Mouse (Mus musculus) left cerebral cortex, postnatal 14 days (tissue): ENCODE measurements around the gene Gm45623. TPM values are rescaled to one million over a fixed set of nuclear protein-coding genes. Genes with fewer than 3 reads are reported as not detected.

Experiments used
- DNase-seq, 2 experiments: peaks; one replicate each; pipeline ENCODE4 v3.0.0; 2021 to 2022; ENCODE audit warnings: low spot score in 2 of 2, mixed read lengths in 1 of 2
- intact Hi-C: fragments of 180-260 bp; cut with DNase I; formaldehyde crosslinking; loops from one replicate; pipeline ENCODE4 v1.15.1; 2025
- total RNA-seq, 2 experiments: library from RNA; stranded (reverse); gene quantifications; 2 replicates each; pipeline ENCODE4 v1.2.3; 2021

Gm45623 gene
- total RNA-seq, 2 experiments from 2014 or later: 13.7 to 16.2 TPM

GRCm38 (mm10) chr13:56758492-56758891, 4.9 kb upstream of the Gm45623 start:
- intact Hi-C loops: loop anchor here (10.0 kb wide), 1 partner anchor 284 kb away; no protein-coding TSS in a partner anchor

DNA sequence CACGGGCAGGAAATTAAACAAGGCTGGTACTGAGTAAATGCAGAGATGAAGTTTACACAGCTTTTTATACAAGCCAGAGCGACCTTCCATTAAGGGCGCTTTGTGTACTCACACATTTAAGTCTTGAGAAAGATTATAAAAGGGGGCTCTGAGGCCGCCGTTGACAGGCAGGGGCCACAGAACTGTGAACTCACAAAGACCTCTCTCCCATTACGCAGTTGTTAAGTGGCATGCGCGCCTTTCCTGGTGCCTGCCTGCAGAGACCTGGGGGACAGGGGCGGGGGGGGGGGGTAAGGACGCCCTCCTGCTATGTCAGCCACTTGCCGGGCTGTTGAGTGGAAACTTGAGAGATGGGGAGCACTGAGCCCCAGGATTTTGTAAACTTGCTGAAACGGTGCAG, 3.6 kb upstream of the Gm45623 start:
- intact Hi-C loops: loop anchor here (10.0 kb wide), 1 partner anchor 282 kb away; no protein-coding TSS in a partner anchor

More at GRCm38 (mm10) chr13:56758492-56758891, 4.9 kb upstream of the Gm45623 start:
- peak; percentile 66 to 78 for DNase-seq

GRCm38 (mm10) chr13:56755871-56756270, 2.2 kb upstream of the Gm45623 start:
- intact Hi-C loops: loop anchor here (10.0 kb wide), 1 partner anchor 281 kb away; no protein-coding TSS in a partner anchor
- no peak for DNase-seq

More for the DNA sequence above, 3.6 kb upstream of the Gm45623 start:
- no peak for DNase-seq

DNA sequence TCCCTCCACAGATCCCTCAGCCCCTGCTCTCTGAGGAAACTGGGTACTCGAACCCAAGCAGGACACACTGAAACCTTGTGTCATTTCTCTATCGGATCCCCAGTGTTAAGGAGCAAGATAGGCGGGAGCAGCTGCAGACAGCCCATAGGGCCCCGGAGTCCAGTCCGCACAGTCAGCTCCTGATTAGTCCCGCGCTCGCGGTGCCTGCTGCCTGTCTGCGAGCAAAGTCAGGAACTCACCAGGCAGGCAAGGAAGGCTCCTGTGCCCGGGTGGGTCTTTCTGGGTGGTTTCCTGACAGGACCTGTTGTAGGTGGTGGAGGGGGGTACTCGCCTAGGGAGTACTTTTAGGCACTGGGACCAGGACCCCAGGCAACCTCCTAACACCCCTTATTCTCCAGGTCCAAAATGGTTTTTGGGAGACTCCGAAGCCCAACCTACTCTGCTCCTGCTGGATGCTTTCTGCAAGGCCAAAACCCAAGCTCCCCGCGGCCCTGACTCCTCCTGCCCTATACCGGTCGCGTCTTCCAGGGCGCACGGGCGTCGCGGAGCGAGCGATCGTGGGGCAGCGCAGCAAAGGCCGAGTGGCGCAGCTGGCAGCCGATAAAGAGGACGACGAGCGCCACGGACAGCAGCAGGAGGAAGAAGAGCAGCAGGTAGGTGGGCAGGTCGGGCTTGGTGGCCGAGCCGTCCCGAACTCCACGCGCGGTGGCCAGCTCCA, 994 bp downstream of the Gm45623 start:
- no peak for DNase-seq
- intact Hi-C loops: loop anchor here (10.0 kb wide), 1 partner anchor 278 kb away; no protein-coding TSS in a partner anchor

GRCm38 (mm10) chr13:56751774-56752173, 1.9 kb downstream of the Gm45623 start:
- no peak for DNase-seq
- intact Hi-C loops: loop anchor here (10.0 kb wide), 1 partner anchor 277 kb away; no protein-coding TSS in a partner anchor

DNA sequence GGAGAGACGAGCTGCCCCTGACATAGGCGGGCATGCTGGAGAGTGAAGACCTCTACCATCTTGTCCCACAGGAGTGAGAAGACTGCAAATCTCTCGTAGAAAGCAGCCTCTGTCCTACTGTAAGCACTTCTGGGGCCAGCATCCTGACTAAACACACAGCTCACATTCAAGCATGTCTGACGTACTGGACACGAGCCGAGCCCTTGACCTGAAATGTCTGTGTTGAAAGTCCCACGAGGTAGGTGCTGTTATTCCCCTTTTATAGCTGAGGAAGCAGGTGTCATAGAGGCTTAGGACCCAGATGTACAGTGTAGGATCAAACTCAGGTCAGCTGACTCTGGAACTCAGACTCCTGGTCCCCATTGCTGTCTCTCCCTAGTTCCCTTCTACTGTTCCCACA, 4.2 kb downstream of the Gm45623 start:
- intact Hi-C loops: no loop called here
- no peak for DNase-seq

DNA sequence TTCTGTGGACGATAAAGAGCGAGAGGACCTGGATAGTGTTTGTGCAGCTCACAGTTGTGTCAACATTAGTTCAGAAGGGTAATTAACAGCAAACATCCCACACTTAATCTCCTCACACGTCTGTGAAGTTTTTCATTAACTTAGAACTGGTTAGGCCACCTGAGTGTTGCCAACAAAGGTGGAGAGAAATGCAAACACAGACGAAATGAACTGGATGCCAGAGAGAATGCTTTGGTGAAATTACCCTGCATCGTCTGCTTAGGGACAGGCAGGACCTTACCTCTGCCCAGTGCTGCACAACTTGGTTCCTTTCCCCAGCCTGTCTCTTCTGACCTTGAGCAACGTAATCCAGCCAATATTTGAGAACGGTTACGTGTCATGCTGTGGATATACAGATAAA, 6.1 kb downstream of the Gm45623 start:
- intact Hi-C loops: no loop called here
- no peak for DNase-seq

GRCm38 (mm10) chr13:56746739-56747532, 6.7 kb downstream of the Gm45623 start:
- no peak for DNase-seq
- intact Hi-C loops: no loop called here

GRCm38 (mm10) chr13:56742325-56742901, 11.2 kb downstream of the Gm45623 start:
- no peak for DNase-seq
- intact Hi-C loops: no loop called here

DNA sequence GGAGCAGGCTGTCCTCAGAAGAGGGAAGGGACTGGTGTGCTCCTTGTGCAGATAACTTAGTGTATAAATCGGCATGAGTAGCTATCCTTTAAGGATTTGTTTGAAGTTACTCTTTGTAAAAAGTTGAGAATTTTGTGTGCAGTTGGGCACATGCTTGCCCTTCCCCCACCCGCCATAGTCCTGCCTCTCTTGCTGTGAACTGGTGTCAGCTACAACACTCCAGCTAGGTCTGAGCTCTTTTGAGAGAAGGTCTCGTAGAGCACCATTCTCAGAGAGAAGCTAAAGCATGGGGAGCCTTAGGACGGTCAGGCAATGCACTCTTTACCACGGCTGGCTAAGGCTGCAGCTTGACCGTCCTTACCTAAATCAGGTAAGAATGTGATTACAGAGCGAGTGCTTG, 11.9 kb downstream of the Gm45623 start:
- DNase-seq: no peak
- intact Hi-C loops: no loop called here

DNA sequence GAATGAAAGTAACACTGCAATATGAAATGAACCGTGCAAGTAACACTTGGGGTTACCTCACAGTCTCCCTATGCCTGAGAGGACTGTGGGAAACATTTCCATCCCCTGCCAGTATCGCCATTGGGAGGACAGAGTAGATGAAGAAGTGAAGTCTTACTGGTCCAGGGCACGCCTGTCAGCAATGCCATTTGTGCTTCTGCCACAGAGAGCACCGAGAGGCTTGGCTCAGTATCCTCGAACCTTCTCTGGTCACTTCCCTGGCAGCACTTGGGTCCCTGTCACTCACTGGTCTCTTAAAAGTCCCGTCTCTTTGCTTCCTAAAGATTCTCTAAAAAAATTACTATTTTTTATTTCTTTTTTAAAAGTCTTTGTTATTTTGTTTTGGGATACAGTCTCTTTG, 13.1 kb downstream of the Gm45623 start:
- intact Hi-C loops: no loop called here
- no peak for DNase-seq

DNA sequence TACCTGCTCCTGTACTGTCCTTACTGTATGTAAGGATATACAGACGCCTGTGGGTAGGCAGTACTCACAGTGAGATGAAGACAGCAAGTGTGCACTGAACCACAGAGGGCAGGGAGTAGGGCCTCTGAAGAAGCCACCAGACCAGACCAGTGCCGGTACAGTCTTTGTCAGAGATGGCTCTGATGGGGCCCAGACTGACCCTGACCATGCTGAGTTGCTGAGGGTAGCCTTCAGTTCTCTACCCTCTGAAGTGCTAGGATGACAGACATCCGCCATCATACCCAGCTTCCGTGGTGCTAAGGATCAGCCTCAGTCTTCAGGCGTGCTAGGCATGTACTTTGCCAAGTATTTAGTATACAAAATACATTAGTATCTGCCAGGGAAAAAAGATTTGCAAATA, 14.1 kb downstream of the Gm45623 start:
- intact Hi-C loops: loop anchor here (5.0 kb wide), 2 partner anchors 82 to 177 kb away; no protein-coding TSS in a partner anchor
- DNase-seq: no peak

DNA sequence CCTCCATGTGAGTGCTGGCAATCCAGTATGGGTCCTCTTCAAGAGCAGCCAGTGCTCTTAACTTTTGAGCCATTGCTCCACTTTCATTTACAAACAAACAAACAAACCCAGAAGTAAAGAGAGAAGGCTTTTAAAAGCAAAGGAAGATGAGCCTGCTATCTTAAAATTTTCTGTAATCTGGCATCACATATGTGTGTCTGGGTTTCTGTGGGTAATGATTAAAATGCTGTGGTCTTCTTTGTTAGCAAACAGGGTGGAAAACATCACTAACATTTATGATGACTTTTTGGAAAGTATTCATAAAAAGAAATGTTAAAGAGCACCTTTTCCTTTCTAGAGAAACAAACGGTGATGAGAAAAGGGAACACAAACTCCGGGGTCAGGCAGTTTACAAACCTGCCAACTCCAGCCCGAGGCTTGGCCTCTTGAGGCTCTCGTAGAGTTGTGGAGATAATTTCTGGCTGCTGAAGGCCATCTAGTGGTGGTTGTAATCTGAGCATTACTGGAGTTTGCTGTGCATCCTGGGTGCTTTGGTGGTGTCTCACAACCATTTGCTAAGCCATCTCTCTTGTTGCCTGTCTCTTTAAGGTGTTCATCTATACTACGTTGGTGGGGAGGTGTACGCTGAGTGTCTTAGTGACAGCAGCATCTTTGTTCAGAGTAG, 18.3 kb downstream of the Gm45623 start:
- intact Hi-C loops: loop anchor here (5.0 kb wide), 2 partner anchors 78 to 173 kb away; no protein-coding TSS in a partner anchor
- DNase-seq: peak; percentile 55 to 62

DNA sequence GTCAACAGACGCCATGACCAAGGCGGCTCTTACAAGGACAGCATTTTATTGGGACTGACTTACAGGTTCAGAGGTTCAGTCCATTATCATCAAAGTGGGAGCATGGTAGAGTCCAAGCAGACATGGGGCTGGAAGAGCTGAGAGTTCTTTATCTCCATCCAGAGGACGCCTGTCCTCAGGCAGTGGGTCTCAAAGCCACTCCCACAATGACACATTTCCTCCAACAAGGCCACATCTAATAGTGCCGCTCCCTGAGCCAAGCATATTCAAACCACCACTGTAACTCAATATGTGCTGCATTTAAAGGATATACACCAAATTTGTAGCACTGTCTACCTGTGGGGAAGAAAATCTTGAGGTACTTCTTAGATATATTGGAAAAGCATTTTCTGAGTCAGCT, 19.0 kb downstream of the Gm45623 start:
- intact Hi-C loops: loop anchor here (5.0 kb wide), 2 partner anchors 77 to 172 kb away; no protein-coding TSS in a partner anchor
- no peak for DNase-seq

GRCm38 (mm10) chr13:56729046-56729445, 24.6 kb downstream of the Gm45623 start:
- no peak for DNase-seq
- intact Hi-C loops: no loop called here

GRCm38 (mm10) chr13:56726551-56726950, 27.1 kb downstream of the Gm45623 start:
- peak; percentile 11 to 54 for DNase-seq
- intact Hi-C loops: no loop called here

GRCm38 (mm10) chr13:56712221-56712620, 41.4 kb downstream of the Gm45623 start:
- DNase-seq: no peak
- intact Hi-C loops: no loop called here

DNA sequence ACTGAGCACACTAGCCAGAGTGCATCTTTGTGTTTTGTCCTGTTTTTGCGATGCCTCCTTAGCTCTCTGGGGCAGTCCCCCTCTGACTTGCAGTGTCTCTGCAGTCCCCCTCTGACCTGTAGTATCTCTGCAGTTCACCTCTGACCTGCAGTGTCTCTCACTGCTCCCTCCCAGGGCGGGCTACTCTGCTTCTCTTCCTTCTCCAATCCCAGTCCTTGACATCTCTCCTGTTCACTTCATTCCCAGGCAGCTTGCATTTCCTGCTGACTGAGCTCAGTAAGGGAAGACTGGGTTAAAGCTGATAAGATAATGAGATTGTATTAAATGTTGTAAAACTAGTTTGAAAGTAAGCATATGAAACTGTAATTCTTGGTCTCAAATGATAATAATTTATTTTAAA, 43.0 kb downstream of the Gm45623 start:
- DNase-seq: no peak

GRCm38 (mm10) chr13:56707606-56708005, 46.0 kb downstream of the Gm45623 start:
- intact Hi-C loops: no loop called here
- DNase-seq: no peak

More for the DNA sequence above, 43.0 kb downstream of the Gm45623 start:
- intact Hi-C loops: no loop called here
